Mouse (Mus musculus) R1 (cell line): ENCODE data around the gene Dnajb3.
A peak's percentile ranks its signal among the peaks of the same experiment; 100 is the strongest.
"Not testable (repeated sequence)": the region's sequence is repeated elsewhere in the genome, so short reads cannot be mapped to it uniquely, and the experiment has no call there.

Experiments
- DNase-seq: peaks from one replicate; pipeline ENCODE4 v3.0.0-alpha.2; 2018; ENCODE audit warnings: low read depth, low spot score

The Dnajb3 gene

GRCm38 (mm10) chr1:88215466-88216380, 10.1 kb upstream of the Dnajb3 start:
- DNase-seq: peak; percentile 5

- DNase-seq: peak; percentile 2
These were observed 8.9 kb upstream of the Dnajb3 start for GRCm38 (mm10) chr1:88214462-88214952.

GRCm38 (mm10) chr1:88213766-88214461, 8.3 kb upstream of the Dnajb3 start:
- peak; percentile 8 for DNase-seq

GRCm38 (mm10) chr1:88213061-88213460, 7.5 kb upstream of the Dnajb3 start:
- no peak for DNase-seq

GRCm38 (mm10) chr1:88212341-88213045, 6.9 kb upstream of the Dnajb3 start:
- DNase-seq: no peak

GRCm38 (mm10) chr1:88211812-88212211, 6.2 kb upstream of the Dnajb3 start, which contains the start of gene Ugt1a1:
Gene Ugt1a1, plus strand, starts transcription at chr1:88211959.
- peak; percentile 3 for DNase-seq

- DNase-seq: no peak
These were observed 1.4 kb upstream of the Dnajb3 start for GRCm38 (mm10) chr1:88206843-88207479.

- DNase-seq: no peak
These were observed 5.1 kb downstream of the Dnajb3 start, which contains the start of gene Ugt1a2 for GRCm38 (mm10) chr1:88200456-88200855. Gene Ugt1a2, plus strand, starts transcription at chr1:88200601.

GRCm38 (mm10) chr1:88199996-88200395, 5.6 kb downstream of the Dnajb3 start:
- DNase-seq: no peak

- no peak for DNase-seq
These were observed 8.1 kb downstream of the Dnajb3 start for GRCm38 (mm10) chr1:88197443-88197842.

- no peak for DNase-seq
These were observed 9.9 kb downstream of the Dnajb3 start for GRCm38 (mm10) chr1:88195687-88196086.

- peak; percentile 64 for DNase-seq
These were observed 13.4 kb downstream of the Dnajb3 start for GRCm38 (mm10) chr1:88192136-88192535.

- no peak for DNase-seq
These were observed 19.2 kb downstream of the Dnajb3 start for GRCm38 (mm10) chr1:88186325-88186935.

GRCm38 (mm10) chr1:88179657-88180056, 25.9 kb downstream of the Dnajb3 start:
- DNase-seq: no peak

GRCm38 (mm10) chr1:88172190-88172589, 33.4 kb downstream of the Dnajb3 start:
- not testable (repeated sequence) for DNase-seq

- DNase-seq: no peak
These were observed 39.9 kb downstream of the Dnajb3 start, which contains the start of gene Ugt1a5 for GRCm38 (mm10) chr1:88165711-88166110. Gene Ugt1a5, plus strand, starts transcription at chr1:88166012.

- no peak for DNase-seq
These were observed 47.2 kb downstream of the Dnajb3 start for GRCm38 (mm10) chr1:88158430-88158829.
